Comparison of ENCODE assay signal across 8 mouse cellular contexts in genomic region chr12:74316989-74317759, GRCm38 (mm10). TPM values are rescaled to one million over a fixed set of nuclear protein-coding genes. Genes with fewer than 3 reads are reported as not detected.
DNase-seq lines count a peak whose midpoint lies in the region; ATAC-seq and TF ChIP-seq lines count a peak whose summit lies in the region.

No protein-coding gene starts in this region.

- H3K4me1 ChIP-seq in forebrain, embryonic 10.5 days: peaks cover 19% of the 10 kb centered on the region
- peaks cover 2% of the 10 kb centered on the region; the same call in 1 of the 2 replicates for H3K4me1 ChIP-seq in heart, embryonic 16.5 days (ENCODE audit: control insufficient read depth, insufficient read depth, low read length)
- H3K4me1 ChIP-seq in liver, embryonic 14.5 days (replicated peaks; ENCODE audit: control insufficient read depth in 2 of 2, insufficient read depth in 2 of 2, low read length in 1 of 2): no peaks in the 10 kb centered on the region
- H3K4me1 ChIP-seq in neural tube, embryonic 12.5 days: no peaks in the 10 kb centered on the region

- peak; percentile 15 for DNase-seq in CD4-positive helper T cell, adult 2 months (ENCODE audit: low read depth, low spot score)
- DNase-seq in brain, adult 2 months (ENCODE audit: low read depth, low spot score): peak; percentile 96
- peak; percentile 82 for DNase-seq in forebrain, embryonic 10.5 days (ENCODE audit: extremely low spot score, low spot score)
- peak; percentile 72 to 81 for DNase-seq in kidney, postnatal 25 days
- peak; percentile 7 to 17 (median 9) for DNase-seq in liver, embryonic 14.5 days (ENCODE audit: low read depth in 3 of 3, low spot score in 3 of 3)
- DNase-seq in thymus, postnatal 0 days (ENCODE audit: low spot score): peak; percentile 62

- TF ChIP-seq EP300 in liver, embryonic 14.5 days (IDR thresholded peaks at IDR 0.05; ENCODE audit: low read depth): no peak

- H3K27ac ChIP-seq in forebrain, embryonic 10.5 days: peak overlapping the region; percentile 91
- no peak overlapping the region for H3K27ac ChIP-seq in heart, embryonic 16.5 days (ENCODE audit: low read length)
- no peak overlapping the region for H3K27ac ChIP-seq in liver, embryonic 14.5 days
- peak overlapping the region; percentile 62; the same call in 1 of the 2 replicates for H3K27ac ChIP-seq in neural tube, embryonic 12.5 days

- peak overlapping the region; percentile 56 for H3K4me3 ChIP-seq in forebrain, embryonic 10.5 days
- H3K4me3 ChIP-seq in heart, embryonic 16.5 days (ENCODE audit: low read length): peak overlapping the region; percentile 72
- peak overlapping the region; percentile 41 to 47 for H3K4me3 ChIP-seq in liver, embryonic 14.5 days (ENCODE audit: insufficient read depth in 1 of 2, low read depth in 2 of 2, low read length in 2 of 2)
- H3K4me3 ChIP-seq in neural tube, embryonic 12.5 days: peak overlapping the region; percentile 41

- TF ChIP-seq CTCF in liver, embryonic 14.5 days (IDR thresholded peaks at IDR 0.05; ENCODE audit: low read depth): peak; percentile 67

- H3K4me2 ChIP-seq in heart, embryonic 16.5 days (ENCODE audit: low read depth, low read length): peak overlapping the region; percentile 78
- peak overlapping the region; percentile 53 for H3K4me2 ChIP-seq in liver, embryonic 14.5 days (ENCODE audit: low read depth)
- peak overlapping the region; percentile 66 for H3K4me2 ChIP-seq in neural tube, embryonic 12.5 days (replicated peaks)

- H3K9me3 ChIP-seq in forebrain, embryonic 10.5 days: no peaks in the 10 kb centered on the region
- no peaks in the 10 kb centered on the region for H3K9me3 ChIP-seq in heart, embryonic 16.5 days (replicated peaks; ENCODE audit: control insufficient read depth, low read length)
- H3K9me3 ChIP-seq in liver, embryonic 14.5 days (ENCODE audit: control insufficient read depth, low read length): no peaks in the 10 kb centered on the region
- H3K9me3 ChIP-seq in neural tube, embryonic 12.5 days: no peaks in the 10 kb centered on the region

- ATAC-seq in heart, embryonic 16.5 days (replicated peaks; ENCODE audit: extremely low read depth, insufficient read depth, low FRiP score): peak; percentile 72
- ATAC-seq in liver, embryonic 14.5 days (ENCODE audit: insufficient read depth): no peak
- peak; percentile 88 for ATAC-seq in neural tube, embryonic 12.5 days (ENCODE audit: low FRiP score, low read depth)

- WGBS in forebrain, embryonic 10.5 days: 19% methylated on average over 15 of the region's 15 CpGs
- 13% methylated on average over 15 of the region's 15 CpGs for WGBS in heart, embryonic 16.5 days
- 12% methylated on average over 15 of the region's 15 CpGs for WGBS in liver, embryonic 14.5 days (ENCODE audit: insufficient replicate concordance)
- 18% methylated on average over 15 of the region's 15 CpGs for WGBS in neural tube, embryonic 12.5 days

- peak overlapping the region; percentile 78 for H3K9ac ChIP-seq in heart, embryonic 16.5 days (ENCODE audit: low read length)
- H3K9ac ChIP-seq in liver, embryonic 14.5 days (replicated peaks): no peak overlapping the region
- H3K9ac ChIP-seq in neural tube, embryonic 12.5 days: peak overlapping the region; percentile 69

- no peaks in the 10 kb centered on the region for H3K27me3 ChIP-seq in forebrain, embryonic 10.5 days (ENCODE audit: poor library complexity, severe bottlenecking)
- H3K27me3 ChIP-seq in heart, embryonic 16.5 days (ENCODE audit: control insufficient read depth, insufficient read depth, low read length): no peaks in the 10 kb centered on the region
- no peaks in the 10 kb centered on the region for H3K27me3 ChIP-seq in liver, embryonic 14.5 days (ENCODE audit: control insufficient read depth, insufficient read depth, low read length)
- no peaks in the 10 kb centered on the region for H3K27me3 ChIP-seq in neural tube, embryonic 12.5 days (replicated peaks)

- no peaks in the 10 kb centered on the region for H3K36me3 ChIP-seq in forebrain, embryonic 10.5 days (replicated peaks)
- no peaks in the 10 kb centered on the region for H3K36me3 ChIP-seq in heart, embryonic 16.5 days (ENCODE audit: control insufficient read depth, insufficient read depth)
- no peaks in the 10 kb centered on the region for H3K36me3 ChIP-seq in liver, embryonic 14.5 days (replicated peaks; ENCODE audit: control insufficient read depth, insufficient read depth, low read depth)
- H3K36me3 ChIP-seq in neural tube, embryonic 12.5 days: no peaks in the 10 kb centered on the region

RNA-seq across cellular contexts. Expression of gene Gm11042, which starts 1.0 kb away (rescaled TPM):
- polyA plus RNA-seq in forebrain, embryonic 10.5 days (2016; fragmentation: Nextera tagmentation; extraction: Ambion mirVana): not detected in 2 replicates
- polyA plus RNA-seq in heart, embryonic 16.5 days (2015; fragmentation: Nextera tagmentation; extraction: Ambion mirVana): not detected in 2 replicates
- polyA plus RNA-seq in liver, embryonic 14.5 days (2012; rRNA removed): not detected in 2 replicates
- not detected in 2 replicates for polyA plus RNA-seq in liver, embryonic 14.5 days (2014; fragmentation: Nextera tagmentation; extraction: Ambion mirVana)
- polyA plus RNA-seq in neural tube, embryonic 12.5 days (2016; fragmentation: Nextera tagmentation; extraction: Ambion mirVana): not detected in 2 replicates
- polyA plus RNA-seq in thymus, postnatal 0 days (2015; fragmentation: Nextera tagmentation; extraction: Ambion mirVana): not detected in 2 replicates

Comparison
In these comparisons a context has a peak if more than half of its experiments do, and no peak if none do; other contexts are left out.
1. DNase-seq: peak in every context shown above with its lines; median percentile 96 in brain, adult 2 months; 82 in forebrain, embryonic 10.5 days; 76 in kidney, postnatal 25 days; 62 in thymus, postnatal 0 days; 15 in CD4-positive helper T cell, adult 2 months; 9 in liver, embryonic 14.5 days.
2. H3K27ac ChIP-seq: peak in forebrain, embryonic 10.5 days (single experiment) and neural tube, embryonic 12.5 days (single experiment); none in heart, embryonic 16.5 days (single experiment) and liver, embryonic 14.5 days (single experiment).
3. Peak in every context shown above with its lines, with median percentiles within 50 percentile points of each other: H3K4me3 ChIP-seq and H3K4me2 ChIP-seq.